Mouse (Mus musculus) liver, adult 2 months (tissue): Measurements from ENCODE around the gene Cad. TPM values are rescaled to one million over a fixed set of nuclear protein-coding genes. Genes with fewer than 3 reads are reported as not detected.
"Not testable (repeated sequence)": the region's sequence is repeated elsewhere in the genome, so short reads cannot be mapped to it uniquely, and the experiment has no call there.

Source experiments
- DNase-seq: peaks from one replicate; pipeline ENCODE4 v3.0.0-alpha.2; 2011; ENCODE audit warnings: low read depth, low spot score; ENCODE audit errors: extremely low read depth
- H3K27ac ChIP-seq: fragments of 200-500 bp; replicated peaks from 2 replicates; pipeline ENCODE4 v1.5.1; 2012; ENCODE audit warnings: low read depth, mild to moderate bottlenecking, control low read depth, inconsistent platforms, low read length; ENCODE audit not compliant: insufficient read depth
- H3K27me3 ChIP-seq: fragments of 200-500 bp; 2 replicates; pipeline ENCODE4 v1.6.1; 2012; ENCODE audit warnings: mild to moderate bottlenecking, moderate library complexity, low read length, inconsistent platforms; ENCODE audit not compliant: control insufficient read depth, insufficient read depth
- H3K36me3 ChIP-seq: fragments of 200-500 bp; 2 replicates; pipeline ENCODE4 v1.6.1; 2012; ENCODE audit warnings: low read length, inconsistent platforms; ENCODE audit not compliant: control insufficient read depth, insufficient read depth
- H3K4me1 ChIP-seq: fragments of 200-500 bp; 2 replicates; pipeline ENCODE4 v1.6.1; 2011; ENCODE audit warnings: low read length; ENCODE audit not compliant: control insufficient read depth, insufficient read depth
- H3K4me3 ChIP-seq: fragments of 200-500 bp; 2 replicates; pipeline ENCODE4 v1.5.1; 2011; ENCODE audit warnings: low read depth, mild to moderate bottlenecking, control low read depth, low read length, moderate library complexity; ENCODE audit not compliant: insufficient read depth
- H3K79me2 ChIP-seq: fragments of 200-500 bp; 2 replicates; pipeline ENCODE4 v1.6.1; 2012; ENCODE audit warnings: inconsistent platforms, mild to moderate bottlenecking, low read length, moderate library complexity; ENCODE audit not compliant: control insufficient read depth, insufficient read depth
- H3K9ac ChIP-seq: fragments of 200-500 bp; 2 replicates; pipeline ENCODE4 v1.6.1; 2012; ENCODE audit warnings: low read depth, mild to moderate bottlenecking, control low read depth, inconsistent platforms, low read length
- CTCF ChIP-seq: fragments of 200-500 bp; IDR thresholded peaks from 2 replicates; pipeline ENCODE4 v1.5.1; 2011; ENCODE audit warnings: low read depth, low read length, control low read depth
- POLR2A ChIP-seq: fragments of 200-500 bp; IDR thresholded peaks from 2 replicates; pipeline ENCODE4 v1.6.1; 2011; ENCODE audit warnings: low read length, control low read depth; ENCODE audit not compliant: insufficient read depth; ENCODE audit errors: extremely low read depth
- WGBS: fragments of 180-500 bp; shearing (Covaris S2); methylation state at CpG from one replicate; pipeline ENCODE4 v1.1.7; 2018; 5-methylcytosine and 5-hydroxymethylcytosine counted together
- polyA plus RNA-seq: library from polyadenylated mRNA; depleted of rRNA; stranded (reverse); fragments of >200 nt; gene quantifications from 2 replicates; pipeline ENCODE4 v1.2.3, GENCODE M21; 2012
- total RNA-seq: library from RNA; depleted of rRNA; stranded (reverse); fragments of >200 nt; gene quantifications from 2 replicates; pipeline ENCODE4 v1.2.3, GENCODE M21; 2014

The Cad gene
- total and polyA plus RNA-seq, 2 experiments: 10.7 to 12.7 TPM

GRCm38 (mm10) chr5:31024641-31025040 is 29.9 kb upstream of the Cad start:
- Histone ChIP-seq H3K27me3 (no peaks in the 10 kb centered on the region), H3K4me1 (no peaks in the 10 kb centered on the region), H3K27ac (no peak overlapping the region), H3K36me3 (no peaks in the 10 kb centered on the region), H3K79me2 (no peaks in the 10 kb centered on the region), H3K4me3 (no peak overlapping the region), H3K9ac (no peak overlapping the region)
- TF ChIP-seq CTCF (no peak), POLR2A (no peak)
- DNase-seq: peak; percentile 23

- Histone ChIP-seq H3K4me3 (no peak overlapping the region), H3K4me1 (no peaks in the 10 kb centered on the region), H3K27me3 (no peaks in the 10 kb centered on the region), H3K9ac (no peak overlapping the region), H3K27ac (no peak overlapping the region), H3K79me2 (no peaks in the 10 kb centered on the region), H3K36me3 (no peaks in the 10 kb centered on the region)
- DNase-seq: no peak
- TF ChIP-seq POLR2A (no peak), CTCF (no peak)
- WGBS: 88% methylated on average over 4 of the region's 4 CpGs
Observed at GRCm38 (mm10) chr5:31030926-31031325, 23.7 kb upstream of the Cad start.

DNA sequence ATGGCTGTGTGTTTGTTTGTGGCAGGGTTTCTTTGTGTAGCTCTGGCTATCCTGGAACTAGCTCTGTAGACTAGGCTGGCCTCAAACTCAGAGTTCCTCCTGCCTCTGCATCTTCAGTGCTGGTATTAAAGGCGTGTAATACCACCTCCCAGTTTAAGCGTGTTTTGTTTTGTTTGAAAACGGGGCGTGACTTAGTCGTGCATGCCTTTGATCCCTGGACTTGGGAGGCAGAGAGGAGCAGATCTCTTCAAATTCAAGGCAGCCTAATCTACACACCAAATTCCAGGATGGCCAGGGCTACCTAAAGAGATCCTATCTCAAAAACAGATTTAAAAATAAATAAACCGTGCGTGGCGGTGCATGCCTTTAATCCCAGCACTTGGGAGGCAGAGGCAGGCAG is 23.1 kb upstream of the Cad start:
- no peak overlapping the region for H3K9ac ChIP-seq
- no peaks in the 10 kb centered on the region for H3K79me2 ChIP-seq
- DNase-seq: no peak
- no peaks in the 10 kb centered on the region for H3K27me3 ChIP-seq
- no peak overlapping the region for H3K4me3 ChIP-seq
- TF ChIP-seq POLR2A: no peak
- TF ChIP-seq CTCF: no peak
- WGBS: 93% methylated on average over 8 of the region's 8 CpGs
- H3K27ac ChIP-seq: no peak overlapping the region
- H3K4me1 ChIP-seq: no peaks in the 10 kb centered on the region
- no peaks in the 10 kb centered on the region for H3K36me3 ChIP-seq

DNA sequence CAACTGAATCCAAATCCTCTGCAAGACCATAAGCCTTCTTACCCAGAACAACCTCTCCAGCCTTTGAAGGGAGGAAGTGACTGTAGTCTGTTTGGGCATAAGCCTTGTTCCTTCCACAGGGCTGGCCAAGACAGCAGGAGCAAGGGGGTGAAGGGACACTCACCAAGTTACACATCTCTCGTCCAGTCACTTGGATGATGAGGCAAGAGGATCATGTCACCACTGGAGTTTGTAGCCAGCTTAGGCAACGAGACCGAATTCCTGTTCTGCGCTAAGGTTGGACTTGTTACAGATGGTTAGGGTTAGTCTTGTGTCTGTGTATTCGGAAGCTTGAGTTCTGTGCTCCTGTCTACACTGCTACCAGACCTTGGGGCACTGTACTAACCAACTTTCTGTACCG is 19.9 kb upstream of the Cad start:
- Histone ChIP-seq H3K27ac (no peak overlapping the region), H3K4me3 (no peak overlapping the region), H3K36me3 (peaks cover 5% of the 10 kb centered on the region; the same call in 1 of the 2 replicates), H3K79me2 (no peaks in the 10 kb centered on the region), H3K9ac (no peak overlapping the region), H3K4me1 (peaks cover 3% of the 10 kb centered on the region; the same call in 1 of the 2 replicates), H3K27me3 (no peaks in the 10 kb centered on the region)
- no peak for TF ChIP-seq CTCF
- no peak for TF ChIP-seq POLR2A
- DNase-seq: no peak
- 87% methylated on average over 6 of the region's 6 CpGs for WGBS

- H3K79me2 ChIP-seq, H3K4me3 ChIP-seq, H3K36me3 ChIP-seq, H3K27ac ChIP-seq, H3K9ac ChIP-seq, H3K4me1 ChIP-seq, H3K27me3 ChIP-seq: not testable (repeated sequence)
- peak; percentile 64 for DNase-seq
- 33% methylated on average over 11 of the region's 11 CpGs for WGBS
Observed at GRCm38 (mm10) chr5:31036556-31036955, 18.0 kb upstream of the Cad start.

DNA sequence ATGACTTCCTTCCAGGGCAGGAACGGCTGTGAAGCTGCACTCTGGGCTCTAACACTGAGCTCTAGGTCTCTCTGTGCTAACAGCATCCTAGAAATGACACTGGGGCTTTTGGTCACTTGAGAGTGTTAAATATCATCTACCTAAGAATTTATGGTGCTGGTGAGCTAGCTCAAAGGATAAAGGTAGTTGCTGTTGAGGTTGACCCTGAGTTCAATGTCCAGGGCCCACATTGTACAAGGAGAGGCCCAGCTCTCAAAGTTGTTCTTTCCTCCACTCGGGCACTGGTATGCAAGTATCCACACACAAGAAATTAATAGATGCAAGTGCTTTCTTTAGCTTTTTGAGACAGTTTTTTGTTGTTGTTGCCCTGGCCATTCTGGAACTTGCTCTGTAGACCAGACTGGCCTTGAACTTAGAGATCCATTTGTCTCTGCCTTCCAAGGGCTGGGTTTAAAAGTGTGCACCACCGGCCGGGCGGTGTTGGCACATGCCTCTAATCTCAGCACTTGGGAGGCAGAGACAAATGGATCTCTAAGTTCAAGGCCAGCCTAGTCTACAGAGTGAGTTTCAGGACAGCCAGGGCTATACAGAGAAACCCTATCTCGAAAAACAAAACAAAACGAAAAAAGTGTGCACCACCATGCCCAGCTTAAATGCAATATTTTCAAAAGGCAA is 16.3 kb upstream of the Cad start:
- TF ChIP-seq CTCF (no peak), POLR2A (no peak)
- Histone ChIP-seq H3K79me2 (no peaks in the 10 kb centered on the region), H3K4me3 (no peak overlapping the region), H3K36me3 (peaks cover 9% of the 10 kb centered on the region; the same call in 1 of the 2 replicates), H3K4me1 (peaks cover 3% of the 10 kb centered on the region; the same call in 1 of the 2 replicates), H3K27ac (no peak overlapping the region), H3K27me3 (no peaks in the 10 kb centered on the region), H3K9ac (no peak overlapping the region)
- DNase-seq: no peak
- WGBS: 72% methylated on average over 7 of the region's 7 CpGs
